Mouse (Mus musculus) adrenal gland, postnatal 10 days (tissue): ENCODE data around the gene Itm2b. TPM values are rescaled to one million over a fixed set of nuclear protein-coding genes. Genes with fewer than 3 reads are reported as not detected.

Source experiments
- DNase-seq: peaks from one replicate; pipeline ENCODE4 v3.0.0; 2021; ENCODE audit warnings: mixed read lengths
- total RNA-seq, 2 experiments: library from RNA; stranded (reverse); gene quantifications; 2 replicates each; pipeline ENCODE4 v1.2.3; 2021

Gene Itm2b
- total RNA-seq, 2 experiments from 2014 or later = 788 to 894 TPM

DNA sequence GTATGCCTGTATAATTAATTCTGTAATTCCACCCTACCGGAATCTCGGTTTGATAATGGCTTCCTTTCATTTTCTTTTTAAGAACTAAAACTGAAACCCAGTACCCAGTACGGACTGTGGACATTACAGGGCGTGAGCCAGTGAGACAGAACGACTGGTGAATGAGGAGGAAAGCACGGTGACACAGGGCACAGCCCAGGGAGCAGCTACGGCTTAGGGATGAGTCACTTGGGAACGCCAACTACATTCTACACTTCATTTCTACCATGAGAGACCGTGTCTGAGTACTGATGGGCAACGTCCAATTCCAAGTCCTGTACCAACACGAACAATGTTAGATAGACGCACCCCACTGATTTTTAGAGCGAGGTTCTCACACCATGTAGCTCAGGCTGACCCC lies 16.1 kb downstream of the Itm2b start:
- no peak for DNase-seq

DNA sequence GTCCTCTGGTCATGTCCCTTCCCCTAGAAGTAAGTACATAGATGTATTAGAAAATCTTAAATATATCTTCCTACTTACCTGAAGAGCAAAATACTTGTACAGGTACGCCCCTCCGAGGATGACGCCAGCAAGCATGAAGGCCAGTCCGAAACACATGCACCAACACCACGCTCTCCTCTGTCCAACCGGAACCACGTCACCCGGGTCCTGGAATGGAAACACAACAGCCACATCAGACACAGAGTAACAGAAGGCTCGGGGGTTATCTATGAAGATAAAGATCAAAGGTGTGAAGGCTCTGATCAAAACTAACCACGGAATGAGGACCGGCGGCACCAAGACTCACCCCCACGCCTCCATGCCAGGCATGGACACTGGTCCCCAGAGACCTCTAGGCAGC lies 16.9 kb downstream of the Itm2b start:
- DNase-seq = no peak

DNA sequence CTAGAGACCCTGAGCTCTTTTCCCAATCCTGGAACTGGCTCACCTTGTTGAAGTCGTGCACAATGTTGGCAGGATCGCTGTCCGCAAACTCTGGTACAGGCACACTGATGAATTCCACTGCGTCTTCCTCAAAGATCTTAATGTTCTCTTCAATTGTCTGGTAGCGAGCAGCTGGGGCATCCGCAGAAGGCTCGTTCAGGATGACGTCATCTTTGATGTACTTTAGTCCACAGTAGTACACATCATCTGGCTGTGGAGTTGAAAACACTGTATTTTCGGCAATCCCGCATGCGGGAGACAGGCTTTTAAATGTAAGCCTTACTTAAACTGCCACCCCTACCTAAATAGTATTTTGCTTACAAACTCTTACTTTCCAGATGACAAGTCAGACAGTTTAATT lies 18.8 kb downstream of the Itm2b start:
- DNase-seq = no peak

DNA sequence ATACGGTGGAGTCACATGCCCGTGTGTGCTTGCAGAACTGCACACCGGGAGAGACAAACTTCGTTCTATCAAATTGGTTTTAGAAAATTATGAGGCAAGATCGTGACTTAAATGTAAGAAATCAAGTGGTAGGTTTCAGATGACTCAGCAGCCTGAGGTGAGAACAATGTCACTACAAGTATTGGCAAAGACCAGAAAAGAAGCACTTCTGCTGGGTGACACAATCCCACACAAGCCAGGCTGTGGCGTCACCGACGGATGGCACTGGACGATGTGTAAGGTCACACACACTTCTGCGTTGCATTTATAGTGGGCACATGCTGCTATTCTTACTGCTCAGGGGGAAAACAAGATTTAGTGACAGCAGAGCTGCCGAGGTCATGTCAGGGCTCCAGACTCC lies 21.3 kb downstream of the Itm2b start:
- DNase-seq = no peak

DNA sequence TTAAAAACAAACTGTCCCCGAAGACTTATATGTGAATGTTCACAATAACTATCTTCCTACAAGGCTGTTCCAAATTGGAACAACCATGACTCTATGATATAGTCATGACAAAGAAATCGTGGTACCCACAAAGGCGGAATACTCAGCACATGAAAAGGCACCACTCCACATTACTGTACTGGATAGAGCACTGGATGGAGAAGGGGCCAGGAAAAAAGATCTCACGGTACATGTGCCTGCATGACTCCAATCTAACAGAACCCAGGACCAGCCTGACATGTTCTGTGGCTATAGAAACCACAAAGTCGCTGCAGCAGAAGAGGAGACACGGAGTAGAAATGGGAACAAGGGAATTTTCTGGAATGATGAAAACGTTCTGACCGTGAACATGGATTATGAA lies 30.4 kb downstream of the Itm2b start:
- no peak for DNase-seq

DNA sequence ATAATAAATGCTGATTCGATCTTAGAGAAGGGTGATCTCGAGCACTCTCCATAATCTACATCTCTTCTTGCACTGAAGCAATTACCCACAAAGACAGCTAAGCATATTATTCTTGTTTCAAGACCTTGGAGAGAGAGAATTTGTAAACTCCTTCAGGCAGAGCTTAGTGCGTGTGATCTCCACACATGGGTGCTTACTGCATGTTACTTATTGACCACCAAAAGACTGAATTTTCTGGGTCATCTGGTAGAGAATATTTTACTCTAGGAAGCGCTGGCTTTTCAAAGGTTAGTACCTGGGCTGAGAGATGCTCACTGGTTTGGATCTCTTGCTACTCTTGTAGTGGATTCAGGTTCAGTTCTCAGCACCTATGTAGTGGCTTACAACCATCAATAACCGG lies 34.0 kb downstream of the Itm2b start:
- no peak for DNase-seq

DNA sequence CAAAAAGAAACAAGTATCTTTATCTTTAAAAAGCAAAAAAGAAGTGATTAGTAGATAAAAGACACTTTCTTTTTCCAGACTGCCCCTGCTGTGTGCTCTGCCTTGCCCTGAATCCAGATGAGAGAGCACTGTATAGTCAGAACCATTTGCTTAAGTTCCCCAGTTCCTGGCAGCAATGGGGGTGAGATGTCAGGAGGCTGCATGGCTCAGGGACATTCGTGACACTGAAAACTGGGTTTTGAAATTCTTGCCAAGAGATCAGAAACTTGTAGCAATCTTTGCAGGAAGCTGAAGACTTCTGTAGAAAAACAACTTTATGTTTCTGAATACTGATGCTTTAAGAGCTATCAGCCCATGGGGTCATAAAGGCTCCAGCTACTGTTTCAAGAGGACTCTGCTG lies 35.1 kb downstream of the Itm2b start:
- peak; percentile 46 for DNase-seq

DNA sequence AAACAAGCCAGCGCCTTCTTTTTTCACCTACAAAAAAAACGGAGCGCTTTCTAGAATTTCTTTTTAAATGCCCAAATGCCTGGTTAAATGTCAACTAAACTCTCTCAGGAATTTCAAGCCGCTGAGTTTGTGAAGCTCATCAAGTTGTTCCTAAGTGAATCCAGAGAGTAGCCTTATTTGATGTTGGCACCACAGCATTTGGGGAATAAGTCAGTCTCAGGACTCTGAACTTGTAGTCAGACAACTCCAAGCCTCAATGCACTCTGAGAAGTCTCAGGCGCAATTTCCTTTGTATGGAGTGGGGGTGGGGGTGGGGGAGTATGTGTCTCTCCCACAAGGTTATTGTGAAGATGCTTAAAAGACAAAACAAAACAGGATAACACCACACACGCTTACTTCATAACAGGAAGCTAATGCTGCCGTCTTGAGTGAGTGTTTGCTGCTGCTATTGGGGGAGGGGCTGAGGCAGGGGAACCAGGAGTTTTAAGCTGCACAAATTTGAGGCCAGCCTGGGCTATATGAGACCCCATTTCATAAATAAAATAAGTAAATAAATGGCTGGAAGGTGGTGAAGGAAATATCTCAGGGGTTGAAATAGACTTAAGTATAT lies 35.9 kb downstream of the Itm2b start:
- no peak for DNase-seq

DNA sequence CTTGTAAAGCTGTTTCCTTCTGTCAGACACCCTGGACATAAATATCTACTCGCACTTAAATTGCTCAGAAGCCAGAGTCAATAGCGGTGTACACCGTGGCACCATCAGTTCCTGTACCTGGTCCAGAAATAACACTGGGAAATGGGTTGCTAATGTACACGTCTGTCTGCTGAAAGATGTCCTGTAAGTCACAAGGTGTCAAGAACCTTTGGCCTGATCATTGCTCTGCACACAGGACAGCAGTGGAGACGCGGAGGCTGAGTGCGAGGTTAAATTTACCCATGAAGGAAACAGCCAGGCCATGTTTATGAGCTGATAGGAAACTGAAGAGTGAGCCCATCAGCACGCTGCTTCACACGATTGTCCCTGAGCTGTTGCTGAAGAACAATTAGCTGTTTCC lies 37.8 kb downstream of the Itm2b start:
- DNase-seq = no peak

DNA sequence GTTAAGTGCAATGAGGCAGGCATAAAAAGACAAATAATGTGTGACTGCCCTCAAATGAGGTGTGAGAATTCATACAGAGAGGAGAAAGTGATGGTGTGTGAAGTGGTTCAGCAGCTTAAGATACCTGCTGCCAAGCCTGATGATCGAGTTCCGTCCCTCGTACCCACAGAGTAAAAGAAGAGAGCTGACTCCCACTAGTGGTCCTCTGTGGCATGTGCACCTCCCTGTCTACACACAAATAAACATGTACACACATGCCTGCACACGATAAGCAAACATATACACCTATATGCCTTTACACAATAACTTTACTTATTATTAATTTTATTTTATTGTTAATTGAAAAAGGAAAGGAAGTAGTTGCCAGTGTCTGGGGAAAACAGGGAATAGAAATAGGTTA lies 39.5 kb downstream of the Itm2b start:
- DNase-seq = no peak

DNA sequence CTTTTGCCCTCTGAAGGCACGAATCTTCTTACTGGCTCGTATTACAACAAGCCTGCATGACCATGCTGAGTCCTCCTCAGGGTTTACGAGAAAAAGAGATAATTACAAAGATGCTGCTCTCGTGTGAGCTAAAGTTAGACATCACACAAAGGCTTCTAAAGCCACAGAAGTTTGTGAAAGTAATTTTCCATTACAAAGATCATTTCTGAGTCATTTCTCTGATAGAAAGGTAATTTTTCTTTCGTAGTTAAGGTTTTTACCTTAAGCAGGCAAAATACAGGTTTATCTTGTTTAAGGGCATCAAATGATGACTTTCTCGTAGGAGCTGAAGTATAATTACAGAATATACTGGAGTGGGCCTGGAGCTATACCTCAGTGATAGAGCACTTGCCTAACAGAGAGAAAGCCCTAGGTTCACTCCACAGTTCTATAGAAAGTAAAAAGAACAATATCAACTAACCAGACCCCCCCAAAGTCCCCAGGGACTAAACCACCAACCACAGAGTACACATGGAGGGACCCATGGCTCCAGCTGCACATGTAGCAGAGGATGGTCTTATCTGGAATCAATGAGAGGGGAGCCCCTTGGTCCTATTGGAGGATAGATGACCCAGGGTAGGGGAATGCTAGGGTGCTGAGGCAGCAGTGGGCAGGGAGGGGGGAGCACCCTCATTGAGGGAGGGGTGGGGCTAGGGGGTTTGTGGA lies 44.9 kb downstream of the Itm2b start:
- no peak for DNase-seq

DNA sequence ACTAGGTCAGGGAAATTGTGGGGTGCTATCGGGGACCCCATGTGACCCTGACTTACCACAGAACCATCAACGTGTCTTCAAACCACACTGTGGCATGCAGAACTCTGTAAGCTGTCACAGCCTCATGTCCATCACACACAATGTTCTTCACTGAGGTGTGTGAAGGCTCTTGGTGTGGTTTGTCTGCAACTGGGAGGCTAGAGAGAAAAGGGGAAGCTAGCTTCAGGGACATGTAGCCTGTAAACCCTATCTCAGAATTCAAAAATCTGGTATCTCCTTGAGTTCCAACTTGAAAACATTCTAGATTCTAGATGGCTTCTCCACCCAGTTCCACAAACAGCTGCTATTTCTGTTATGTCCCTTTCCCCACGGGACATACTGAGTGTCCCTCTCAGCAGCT lies 45.5 kb downstream of the Itm2b start:
- no peak for DNase-seq

DNA sequence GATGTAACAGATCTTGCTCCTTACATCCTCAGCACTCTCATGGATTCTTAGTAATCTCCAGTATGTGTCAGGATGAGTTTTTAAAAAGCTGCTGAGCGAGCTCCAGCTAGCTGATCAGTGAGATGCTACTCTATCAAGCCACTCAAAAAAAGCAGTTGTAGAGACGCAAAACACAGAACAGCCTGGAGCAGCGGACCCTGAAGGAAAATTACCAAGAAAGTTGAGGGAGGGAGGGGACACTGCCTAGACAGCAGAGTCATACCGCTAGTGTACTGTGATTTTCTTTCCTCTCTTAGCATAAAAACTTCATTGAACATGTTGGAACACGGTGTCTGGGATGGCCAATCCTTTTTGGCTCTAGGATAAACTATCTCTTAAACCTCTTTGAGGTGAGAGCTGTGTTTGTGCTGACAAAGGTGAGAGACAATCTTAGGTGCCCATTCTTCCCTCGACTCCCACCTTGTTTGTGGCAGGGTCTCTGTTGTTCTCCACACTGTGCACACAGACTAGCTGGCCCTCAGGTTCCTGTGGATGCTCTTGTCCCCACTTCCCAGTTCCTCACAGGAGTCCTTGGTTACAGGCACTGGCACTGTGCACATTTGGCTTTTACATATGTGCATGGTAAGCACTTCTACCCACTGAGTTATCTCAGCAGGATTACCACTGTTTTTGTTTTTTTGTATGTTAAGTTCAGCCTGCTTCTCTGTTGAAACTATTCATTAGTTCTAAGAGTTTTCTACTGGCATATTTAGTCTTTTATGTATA lies 48.6 kb downstream of the Itm2b start:
- DNase-seq = no peak

DNA sequence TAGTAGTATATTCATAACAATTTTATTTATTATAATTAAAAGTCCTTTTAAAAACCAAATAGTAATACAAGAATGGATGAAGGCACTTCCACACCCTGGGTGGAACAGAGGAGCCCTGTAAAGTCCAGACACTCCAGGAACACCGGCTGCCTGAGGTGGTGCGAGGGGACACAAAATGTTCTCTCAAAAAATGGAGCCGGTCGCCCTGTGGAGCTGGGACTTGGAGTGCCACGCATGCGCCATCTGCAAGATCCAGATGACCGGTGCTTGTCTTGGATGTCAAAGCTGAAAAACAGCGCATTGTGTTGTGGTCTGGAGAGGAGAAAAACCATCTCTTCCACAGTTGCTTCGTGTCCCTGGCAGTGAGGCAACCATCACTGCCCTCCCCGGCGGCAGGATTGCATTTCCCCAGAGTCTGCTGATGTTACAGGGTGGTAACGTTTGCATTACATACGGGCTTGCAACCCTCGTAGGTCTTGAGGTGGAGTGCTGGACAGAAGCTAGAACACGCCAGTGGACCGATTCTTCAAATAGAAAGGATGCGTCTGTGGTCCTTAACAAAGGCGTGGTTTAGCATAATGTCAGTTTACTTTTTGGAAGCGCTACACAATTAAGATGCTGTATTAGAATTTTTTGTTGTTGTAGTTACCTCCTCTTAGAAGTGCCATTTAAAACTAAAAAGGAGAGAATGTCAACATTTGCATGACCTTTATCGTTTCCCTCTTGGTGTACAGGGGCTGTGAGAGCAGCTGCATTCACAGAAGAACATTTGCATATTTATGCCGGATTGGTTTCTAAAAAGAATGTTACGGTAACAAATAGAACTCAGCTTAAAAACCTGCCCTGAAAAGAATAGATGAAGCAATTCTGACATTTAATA lies 49.9 kb downstream of the Itm2b start:
- no peak for DNase-seq

DNA sequence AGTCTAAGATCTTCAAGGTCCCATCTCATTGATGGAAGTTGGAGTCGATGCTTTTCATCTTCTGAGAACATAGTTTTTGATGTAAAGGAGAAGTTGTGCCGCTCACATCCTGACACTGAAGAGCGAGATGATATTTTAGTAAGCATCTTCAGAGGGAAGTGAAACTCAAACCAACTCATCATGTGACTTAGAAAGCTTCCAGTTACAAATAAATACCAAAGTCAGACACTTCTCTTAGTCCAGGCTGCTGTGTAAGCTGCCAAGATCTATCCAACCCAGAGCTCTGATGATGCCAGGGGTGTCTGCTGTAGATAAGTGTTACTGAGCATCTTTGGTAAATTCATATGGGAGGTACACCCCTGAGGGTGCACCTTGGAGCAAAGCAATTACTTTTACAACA lies 51.2 kb downstream of the Itm2b start:
- DNase-seq = no peak

DNA sequence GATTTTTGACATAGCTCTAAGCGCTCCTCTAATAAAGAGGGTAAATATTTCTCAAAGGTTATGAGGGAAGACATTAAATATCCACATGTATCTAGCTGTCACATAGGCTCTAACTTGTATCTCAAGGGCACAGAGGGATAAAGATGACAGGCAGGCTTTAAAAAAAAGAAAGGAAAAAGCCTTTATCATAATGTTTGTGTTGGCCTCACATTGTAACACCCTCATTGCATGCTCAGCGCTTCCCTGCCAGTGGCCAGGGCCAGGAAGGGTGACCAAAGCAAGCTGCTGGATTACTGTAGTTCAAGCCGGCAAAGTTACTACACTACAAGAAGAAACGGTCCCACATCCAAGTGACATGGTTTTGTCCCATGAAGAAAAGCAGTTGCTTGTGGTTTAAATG lies 53.7 kb downstream of the Itm2b start:
- DNase-seq = no peak

DNA sequence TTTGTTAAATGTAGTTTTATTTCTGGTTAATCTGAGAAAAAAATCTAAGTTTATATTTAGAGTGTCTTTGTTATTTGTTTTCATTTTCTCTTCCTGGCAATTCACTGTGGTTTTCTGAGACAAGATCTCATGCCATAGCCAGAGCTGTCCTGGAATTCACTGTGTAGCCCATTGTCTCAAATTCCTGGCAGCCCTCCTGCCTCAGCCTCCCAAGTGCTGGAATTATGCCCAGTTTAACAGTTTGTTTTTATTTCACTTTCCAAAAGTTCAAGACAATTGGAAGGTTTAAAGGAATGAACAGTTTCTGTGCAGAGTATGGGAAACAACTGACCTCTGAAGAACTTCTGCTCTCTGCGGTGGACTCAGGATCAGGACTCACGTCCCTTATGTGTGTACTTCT lies 55.2 kb downstream of the Itm2b start:
- no peak for DNase-seq

DNA sequence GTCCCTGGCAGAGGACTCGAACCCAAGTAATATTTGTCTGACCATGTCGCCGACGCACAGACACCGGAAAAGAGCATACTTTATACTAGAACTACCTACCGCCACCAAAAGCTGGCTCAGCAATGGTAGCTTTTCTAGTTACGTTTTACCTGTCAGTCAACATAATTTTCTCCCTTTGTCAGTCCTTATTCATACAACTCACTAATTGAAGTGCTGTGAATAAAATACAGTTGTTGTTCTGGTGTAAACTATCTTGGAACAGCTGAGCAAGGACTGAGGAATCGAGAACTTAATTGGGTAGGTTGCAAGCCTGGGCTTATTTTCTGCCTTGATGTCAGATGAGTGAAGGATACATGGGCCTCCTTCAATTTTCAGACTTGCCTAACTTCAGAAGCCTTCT lies 58.6 kb downstream of the Itm2b start:
- no peak for DNase-seq

DNA sequence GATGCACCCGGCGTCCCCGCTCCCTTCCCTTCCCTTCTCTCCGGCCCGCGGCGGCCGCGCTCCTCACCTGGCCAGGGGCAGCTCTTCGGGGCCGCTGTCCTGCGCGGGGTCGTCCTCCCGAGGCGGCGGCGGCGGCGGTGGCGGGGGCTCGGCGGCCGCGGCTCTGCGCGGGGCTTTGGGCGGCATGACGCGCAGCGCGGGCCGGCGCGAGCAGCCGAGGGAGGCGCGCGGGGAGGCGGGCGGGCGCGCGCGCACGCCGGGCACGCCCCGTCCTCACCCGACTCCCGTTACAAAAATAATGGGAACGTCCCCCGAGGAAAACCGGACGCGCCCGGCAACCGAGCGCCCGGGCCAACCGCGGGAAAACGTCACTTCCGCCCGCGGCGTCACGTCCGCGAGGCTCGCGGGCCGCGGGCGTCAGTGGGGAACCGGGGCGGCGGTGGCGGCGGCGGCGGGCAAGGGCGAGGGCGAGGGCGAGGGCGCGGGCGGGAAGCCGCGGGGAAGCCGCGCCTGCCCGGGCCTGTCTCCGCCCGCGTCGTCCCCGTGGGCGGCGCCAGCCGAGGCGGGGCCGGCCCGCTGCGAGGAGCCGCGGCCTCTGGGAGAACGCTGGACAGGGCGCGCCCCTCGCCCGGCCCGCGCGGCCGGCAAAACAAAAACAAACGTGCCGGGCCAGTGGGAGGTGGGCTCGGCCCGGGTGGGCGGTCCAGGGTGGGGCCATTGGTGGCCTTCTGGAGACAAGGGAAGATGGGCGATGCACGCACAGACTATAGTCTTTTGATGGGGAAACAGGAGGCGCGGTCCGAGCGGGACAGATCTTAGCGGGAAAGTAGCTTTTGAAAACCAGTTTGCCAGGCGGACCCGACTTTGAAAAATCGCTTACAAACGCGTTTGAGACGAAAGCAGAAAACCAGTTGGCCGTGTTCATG lies 59.4 kb downstream of the Itm2b start, which contains the start of gene Rb1:
Gene Rb1 (minus strand): TSS at position 367 of the 926 bp plus-strand sequence.
- DNase-seq = peak; percentile 89

DNA sequence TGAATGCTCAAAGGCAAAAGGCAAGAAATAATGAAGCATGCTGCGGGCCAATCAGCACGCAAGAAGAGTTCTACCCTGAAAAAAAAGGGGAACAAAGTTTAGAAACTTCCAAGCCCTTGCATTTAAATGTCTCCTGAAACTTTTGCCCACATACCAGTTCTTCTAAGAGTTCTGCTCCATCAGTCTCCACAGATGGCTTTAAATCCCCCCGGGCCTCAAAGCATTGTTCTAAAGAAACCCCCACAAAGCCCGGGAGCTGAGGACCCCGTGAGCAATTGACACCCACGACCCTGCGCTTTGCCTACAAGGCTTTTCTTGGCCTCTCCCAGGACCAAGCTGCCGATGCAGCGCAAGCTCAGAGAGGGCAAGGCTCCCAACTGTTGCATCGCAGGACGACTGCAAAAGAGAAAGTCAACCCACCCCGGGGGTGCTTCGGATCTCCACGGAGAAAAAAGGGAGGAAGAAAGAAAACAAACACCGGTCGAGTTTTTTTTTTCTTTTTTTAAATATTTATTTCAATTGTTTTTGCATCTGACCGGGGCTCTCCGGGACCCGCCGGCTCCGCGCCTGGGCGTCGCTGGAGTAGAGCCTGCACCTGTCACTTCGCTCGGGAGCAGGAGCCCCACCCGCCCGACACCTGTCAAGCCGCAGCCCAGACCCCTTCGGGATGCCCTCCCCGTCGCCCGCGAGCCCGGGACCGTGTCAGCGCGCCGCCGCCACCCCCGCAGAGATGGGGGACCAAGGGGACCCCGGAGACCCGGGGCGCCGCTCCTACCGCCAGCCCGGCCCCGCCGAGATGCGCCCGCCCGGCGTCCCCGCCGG lies 60.2 kb downstream of the Itm2b start:
- peak; percentile 49 for DNase-seq

DNA sequence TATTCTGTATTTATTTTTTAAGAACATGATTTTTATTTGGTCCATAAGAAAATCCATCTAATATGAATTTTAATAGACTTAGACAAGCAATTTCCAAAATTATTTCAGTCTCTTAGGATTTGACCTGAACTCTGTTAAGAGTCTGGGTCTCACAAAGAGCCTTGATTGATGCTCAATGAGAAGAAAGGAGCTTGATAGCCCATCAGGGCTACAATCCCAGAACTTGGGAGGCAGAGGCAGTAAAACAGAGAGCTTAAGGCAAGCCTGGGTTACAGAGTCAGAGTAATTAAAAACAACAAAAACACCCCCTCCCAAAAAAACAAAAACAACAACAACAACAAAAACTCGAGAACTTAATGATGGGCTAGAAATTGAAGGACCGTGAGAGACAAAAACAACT lies 61.1 kb downstream of the Itm2b start:
- no peak for DNase-seq
